Mouse (Mus musculus) liver, embryonic 14.5 days (tissue): ENCODE results near the gene Rabggtb.

ENCODE experiments used
- CTCF ChIP-seq: IDR thresholded peaks from 2 replicates; pipeline ENCODE4 v1.5.1; 2016; ENCODE audit warnings: antibody characterized with exemption, low read depth, control low read depth
- EP300 ChIP-seq: IDR thresholded peaks from 2 replicates; pipeline ENCODE4 v1.6.1; 2016; ENCODE audit warnings: antibody characterized with exemption, low read depth

DNA sequence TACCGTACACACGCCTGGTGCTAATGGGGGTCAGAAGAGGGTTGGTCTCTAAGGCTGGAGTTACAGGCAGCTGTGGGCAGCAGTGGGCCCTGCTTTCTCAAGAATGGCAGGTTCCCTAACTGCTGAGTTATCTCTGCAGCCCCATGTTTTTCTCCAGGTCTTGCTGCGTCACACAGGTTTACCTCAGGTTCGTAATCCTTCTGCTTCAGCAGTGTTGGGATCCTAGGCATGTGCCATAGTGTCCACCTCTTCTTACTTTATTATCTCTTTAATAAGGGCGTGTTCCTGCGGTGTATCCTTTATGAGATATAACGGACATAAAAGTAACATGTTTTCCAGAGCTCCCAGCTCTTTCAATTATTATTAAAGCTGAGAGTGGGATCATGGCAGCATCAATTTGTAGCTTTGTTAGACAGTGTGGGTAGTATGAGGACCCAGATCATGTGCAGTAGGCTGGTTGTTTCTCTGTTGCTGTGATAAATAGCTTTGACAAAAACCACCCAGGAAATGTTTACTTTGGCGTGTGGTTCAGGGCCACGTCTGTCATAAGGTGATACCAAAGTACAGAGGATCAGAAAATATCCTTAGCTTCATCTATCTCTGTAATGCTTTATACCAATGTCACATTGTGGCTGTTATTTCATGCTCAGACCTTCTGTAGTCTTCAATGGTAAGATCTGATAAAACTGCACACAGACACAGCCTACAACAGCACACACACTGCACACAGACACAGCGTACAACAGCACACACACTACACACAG is 8.5 kb upstream of the Rabggtb start:
- TF ChIP-seq EP300, result no peak
- no peak for TF ChIP-seq CTCF
